Mouse (Mus musculus): ENCODE results near the gene Pla2g2f. TPM values are rescaled to one million over a fixed set of nuclear protein-coding genes. Genes with fewer than 3 reads are reported as not detected.

Pla2g2f gene
- polyA plus RNA-seq, 1 experiment from 2014 or later = 6.5 TPM

DNA sequence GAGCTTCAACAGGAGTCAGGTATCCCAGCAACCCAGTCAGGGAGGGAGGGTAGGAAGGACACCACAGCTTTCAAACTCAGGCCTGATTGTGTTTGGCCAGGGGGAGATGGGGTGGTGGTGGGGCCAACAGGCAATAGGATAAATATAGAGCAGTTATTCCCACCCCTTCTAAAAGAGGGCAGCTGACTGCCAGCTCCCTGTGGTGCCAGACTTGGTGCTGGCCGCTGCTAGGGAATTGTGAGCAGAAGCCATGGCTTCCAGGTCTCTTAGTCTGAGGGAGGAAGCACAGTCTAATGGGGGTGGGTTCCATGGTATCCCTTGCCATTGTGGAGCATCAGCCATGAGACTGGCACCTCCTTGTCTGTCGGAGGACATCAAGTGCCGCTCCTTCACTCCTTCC lies 3.8 kb downstream of the Pla2g2f start:
- DNase-seq (ENCODE audit: low spot score) (no peak), ATAC-seq (ENCODE audit: low read depth) (no peak)
- H3K4me2 ChIP-seq (ENCODE audit: low read depth, low read length) = no peak overlapping the region
- H3K9me3 ChIP-seq (ENCODE audit: control insufficient read depth, low read length) = no peaks in the 10 kb centered on the region
- no peaks in the 10 kb centered on the region for H3K36me3 ChIP-seq (ENCODE audit: control insufficient read depth, insufficient read depth, low read length)
- no peak overlapping the region for H3K4me3 ChIP-seq (ENCODE audit: low read depth, low read length)
- H3K27me3 ChIP-seq (replicated peaks; ENCODE audit: control insufficient read depth, insufficient read depth, low read length) = no peaks in the 10 kb centered on the region
- no peak overlapping the region for H3K9ac ChIP-seq (ENCODE audit: low read depth, low read length)
- WGBS = 65% methylated on average over 3 of the region's 3 CpGs
- H3K4me1 ChIP-seq (ENCODE audit: control insufficient read depth, insufficient read depth, low read length) = no peaks in the 10 kb centered on the region
- H3K27ac ChIP-seq (replicated peaks; ENCODE audit: low read depth, low read length) = no peak overlapping the region

DNA sequence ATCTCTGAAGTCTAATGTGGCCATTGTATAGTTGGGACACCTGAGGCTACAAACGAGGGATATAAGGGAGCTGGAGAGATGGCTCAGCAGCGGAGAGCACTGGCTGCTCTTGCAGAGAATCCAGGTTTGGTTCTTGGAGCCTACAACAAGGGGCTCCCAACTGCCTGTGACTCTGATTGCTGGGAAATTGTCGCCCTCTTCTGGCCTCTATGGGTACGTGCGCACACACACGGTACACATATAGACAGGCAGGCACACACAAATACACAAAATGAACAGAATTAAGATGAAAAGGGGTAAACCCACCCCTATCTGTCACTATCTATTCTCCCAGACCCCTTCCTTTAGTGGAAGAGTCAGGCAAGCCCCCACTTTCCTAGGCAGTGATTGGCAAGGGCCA lies 4.8 kb downstream of the Pla2g2f start:
- Histone ChIP-seq H3K4me3 (ENCODE audit: low read depth, low read length) (no peak overlapping the region), H3K27ac (replicated peaks; ENCODE audit: low read depth, low read length) (no peak overlapping the region), H3K4me2 (ENCODE audit: low read depth, low read length) (no peak overlapping the region), H3K36me3 (ENCODE audit: control insufficient read depth, insufficient read depth, low read length) (no peaks in the 10 kb centered on the region), H3K4me1 (ENCODE audit: control insufficient read depth, insufficient read depth, low read length) (no peaks in the 10 kb centered on the region), H3K9ac (ENCODE audit: low read depth, low read length) (no peak overlapping the region), H3K9me3 (ENCODE audit: control insufficient read depth, low read length) (no peaks in the 10 kb centered on the region), H3K27me3 (replicated peaks; ENCODE audit: control insufficient read depth, insufficient read depth, low read length) (no peaks in the 10 kb centered on the region)
- ATAC-seq (ENCODE audit: low read depth) = no peak
- no peak for DNase-seq (ENCODE audit: low spot score)
- WGBS = 94% methylated on average over 6 of the region's 6 CpGs

DNA sequence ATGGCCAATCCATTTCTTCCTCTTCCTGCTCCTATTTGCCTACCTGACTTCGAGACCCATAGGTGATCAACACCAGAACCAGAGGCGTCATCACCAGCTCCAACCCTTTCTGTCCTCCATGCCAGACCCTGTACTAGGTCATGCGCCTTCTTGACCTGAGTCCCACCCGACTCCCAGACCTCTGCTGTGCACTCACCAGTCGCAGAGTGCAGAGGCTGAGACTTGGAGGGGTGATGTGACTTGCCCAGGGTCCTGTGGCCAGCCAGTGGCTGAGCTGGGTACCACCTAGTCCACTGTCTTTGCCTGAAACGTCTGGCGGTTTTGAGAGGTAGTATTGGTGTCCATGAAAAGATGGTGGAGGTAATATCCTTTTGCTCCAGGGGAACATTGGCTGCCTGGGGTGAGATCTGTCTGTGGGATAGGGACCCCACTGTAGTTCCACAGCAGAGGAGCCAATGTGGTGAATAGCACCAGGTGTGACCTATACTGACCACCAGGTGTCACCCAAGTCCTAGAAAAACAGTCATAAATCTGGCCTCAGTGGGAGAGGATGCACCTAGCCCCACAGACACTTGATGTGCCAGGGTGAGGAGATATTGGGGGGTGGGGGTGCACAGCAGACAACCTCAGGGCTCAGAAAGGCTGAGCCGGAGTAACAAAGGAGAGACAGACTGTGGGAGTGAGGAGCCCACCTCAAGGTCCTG lies 8.9 kb downstream of the Pla2g2f start:
- peak; percentile 56; the same call in 1 of the 2 replicates for ATAC-seq (ENCODE audit: low read depth)
- WGBS = 47% methylated on average over 8 of the region's 8 CpGs
- no peaks in the 10 kb centered on the region for H3K27me3 ChIP-seq (replicated peaks; ENCODE audit: control insufficient read depth, insufficient read depth, low read length)

GRCm38 (mm10) chr4:138747851-138748250 lies 9.6 kb downstream of the Pla2g2f start:
- H3K4me2 ChIP-seq (ENCODE audit: low read depth, low read length) = no peak overlapping the region
- no peak overlapping the region for H3K9ac ChIP-seq (ENCODE audit: low read depth, low read length)
- 63% methylated on average over 6 of the region's 10 CpGs for WGBS
- no peaks in the 10 kb centered on the region for H3K36me3 ChIP-seq (ENCODE audit: control insufficient read depth, insufficient read depth, low read length)
- H3K27me3 ChIP-seq (replicated peaks; ENCODE audit: control insufficient read depth, insufficient read depth, low read length) = no peaks in the 10 kb centered on the region
- no peak overlapping the region for H3K4me3 ChIP-seq (ENCODE audit: low read depth, low read length)
- no peak overlapping the region for H3K27ac ChIP-seq (replicated peaks; ENCODE audit: low read depth, low read length)
- DNase-seq (ENCODE audit: low spot score) (peak; percentile 22), ATAC-seq (ENCODE audit: low read depth) (peak; percentile 50; the same call in 1 of the 2 replicates)
- no peaks in the 10 kb centered on the region for H3K9me3 ChIP-seq (ENCODE audit: control insufficient read depth, low read length)
- no peaks in the 10 kb centered on the region for H3K4me1 ChIP-seq (ENCODE audit: control insufficient read depth, insufficient read depth, low read length)

More for the DNA sequence above, 8.9 kb downstream of the Pla2g2f start:
- H3K27ac ChIP-seq (replicated peaks; ENCODE audit: low read depth, low read length) = no peak overlapping the region
- no peaks in the 10 kb centered on the region for H3K4me1 ChIP-seq (ENCODE audit: control insufficient read depth, insufficient read depth, low read length)
- H3K9me3 ChIP-seq (ENCODE audit: control insufficient read depth, low read length) = no peaks in the 10 kb centered on the region
- peak; percentile 67 for DNase-seq (ENCODE audit: low spot score)
- no peak overlapping the region for H3K4me2 ChIP-seq (ENCODE audit: low read depth, low read length)
- H3K4me3 ChIP-seq (ENCODE audit: low read depth, low read length) = no peak overlapping the region
- H3K36me3 ChIP-seq (ENCODE audit: control insufficient read depth, insufficient read depth, low read length) = no peaks in the 10 kb centered on the region
- no peak overlapping the region for H3K9ac ChIP-seq (ENCODE audit: low read depth, low read length)

GRCm38 (mm10) chr4:138746866-138747265 lies 10.6 kb downstream of the Pla2g2f start:
- 92% methylated on average over 9 of the region's 9 CpGs for WGBS
- Histone ChIP-seq H3K36me3 (ENCODE audit: control insufficient read depth, insufficient read depth, low read length) (no peaks in the 10 kb centered on the region), H3K4me2 (ENCODE audit: low read depth, low read length) (no peak overlapping the region), H3K9me3 (ENCODE audit: control insufficient read depth, low read length) (no peaks in the 10 kb centered on the region), H3K4me3 (ENCODE audit: low read depth, low read length) (no peak overlapping the region), H3K4me1 (ENCODE audit: control insufficient read depth, insufficient read depth, low read length) (no peaks in the 10 kb centered on the region), H3K27me3 (replicated peaks; ENCODE audit: control insufficient read depth, insufficient read depth, low read length) (no peaks in the 10 kb centered on the region), H3K27ac (replicated peaks; ENCODE audit: low read depth, low read length) (no peak overlapping the region), H3K9ac (ENCODE audit: low read depth, low read length) (no peak overlapping the region)
- DNase-seq (ENCODE audit: low spot score) = no peak
- no peak for ATAC-seq (ENCODE audit: low read depth)

DNA sequence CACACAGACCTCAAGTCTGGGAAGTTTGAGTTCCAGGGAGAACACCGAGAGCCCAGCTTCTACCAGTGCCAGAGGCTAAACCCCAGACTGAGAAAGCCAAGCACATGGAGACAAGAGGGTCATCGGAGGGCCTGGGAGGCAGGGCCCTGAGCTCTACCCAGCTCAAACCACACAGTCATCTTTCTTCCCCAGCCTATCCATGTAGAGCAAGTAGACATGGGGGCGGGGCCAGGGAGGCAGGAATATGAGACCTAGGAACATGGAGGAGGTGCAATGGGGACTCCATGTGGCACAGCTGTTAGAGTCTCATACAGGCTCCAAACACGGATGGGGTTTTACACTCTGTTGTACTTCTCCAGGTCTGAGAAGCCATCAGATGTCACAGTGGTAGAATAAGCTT lies 11.5 kb downstream of the Pla2g2f start:
- Histone ChIP-seq H3K36me3 (ENCODE audit: control insufficient read depth, insufficient read depth, low read length) (no peaks in the 10 kb centered on the region), H3K9ac (ENCODE audit: low read depth, low read length) (no peak overlapping the region), H3K27ac (replicated peaks; ENCODE audit: low read depth, low read length) (no peak overlapping the region), H3K9me3 (ENCODE audit: control insufficient read depth, low read length) (no peaks in the 10 kb centered on the region), H3K4me3 (ENCODE audit: low read depth, low read length) (no peak overlapping the region), H3K27me3 (replicated peaks; ENCODE audit: control insufficient read depth, insufficient read depth, low read length) (no peaks in the 10 kb centered on the region), H3K4me2 (ENCODE audit: low read depth, low read length) (no peak overlapping the region), H3K4me1 (ENCODE audit: control insufficient read depth, insufficient read depth, low read length) (no peaks in the 10 kb centered on the region)
- DNase-seq (ENCODE audit: low spot score) (peak; percentile 60), ATAC-seq (ENCODE audit: low read depth) (peak; percentile 59; the same call in 1 of the 2 replicates)
- WGBS = 52% methylated on average over 4 of the region's 4 CpGs

DNA sequence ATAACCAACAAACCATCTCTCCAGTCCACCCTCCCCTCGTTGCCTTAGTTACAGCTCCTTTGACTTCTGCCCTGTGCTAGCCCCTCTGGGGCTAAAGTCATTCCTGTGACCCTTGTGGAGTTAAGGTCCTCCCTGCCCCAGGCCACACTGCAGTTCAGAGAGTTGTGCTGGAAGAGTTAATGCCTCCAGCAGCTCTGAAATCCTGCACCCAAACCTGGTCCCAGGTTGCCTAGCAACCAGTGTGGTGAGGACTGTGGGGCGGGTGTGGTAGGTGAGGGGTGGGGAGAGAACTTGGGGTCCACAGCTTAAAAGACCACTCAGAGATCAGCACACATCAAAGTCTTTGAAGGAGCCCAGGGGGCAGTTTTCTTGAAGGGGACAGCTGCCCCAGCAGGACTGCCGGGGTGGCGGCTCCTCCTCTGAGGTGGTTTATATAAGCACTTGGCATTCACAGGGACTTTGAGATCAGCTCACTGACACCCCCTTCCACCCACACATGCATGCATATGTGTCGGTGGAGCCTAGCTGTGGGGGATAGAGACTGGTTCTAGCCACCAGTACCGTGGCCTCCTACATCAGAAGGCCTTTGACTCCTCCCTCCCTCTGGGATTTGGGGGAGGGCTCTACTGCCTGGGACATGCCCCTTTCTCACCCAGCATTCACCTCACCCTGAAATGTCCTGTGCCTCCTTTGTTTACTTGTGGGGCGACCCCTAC lies 18.1 kb downstream of the Pla2g2f start:
- 15% methylated on average over 7 of the region's 7 CpGs for WGBS
- H3K27ac ChIP-seq (replicated peaks; ENCODE audit: low read depth, low read length) = no peak overlapping the region

GRCm38 (mm10) chr4:138737031-138737430 lies 20.4 kb downstream of the Pla2g2f start, which contains the start of gene Ubxn10:
TSS of gene Ubxn10 (minus strand) at chr4:138737167.
- H3K9ac ChIP-seq (ENCODE audit: low read depth, low read length) = no peak within 1 kb of the TSS
- peaks cover 6% of the 10 kb centered on the region; the same call in 1 of the 2 replicates for H3K4me1 ChIP-seq (ENCODE audit: control insufficient read depth, insufficient read depth, low read length)
- no peaks in the 10 kb centered on the region for H3K36me3 ChIP-seq (ENCODE audit: control insufficient read depth, insufficient read depth, low read length)
- no peak for DNase-seq (ENCODE audit: low spot score)
- 60% methylated on average over 7 of the region's 7 CpGs for WGBS
- H3K9me3 ChIP-seq (ENCODE audit: control insufficient read depth, low read length) = no peaks in the 10 kb centered on the region
- H3K27me3 ChIP-seq (replicated peaks; ENCODE audit: control insufficient read depth, insufficient read depth, low read length) = no peaks in the 10 kb centered on the region
- no peak within 1 kb of the TSS for H3K4me2 ChIP-seq (ENCODE audit: low read depth, low read length)
- no peak within 1 kb of the TSS for H3K27ac ChIP-seq (replicated peaks; ENCODE audit: low read depth, low read length)
- no peak within 1 kb of the TSS for H3K4me3 ChIP-seq (ENCODE audit: low read depth, low read length)
- peak; percentile 32; the same call in 1 of the 2 replicates for ATAC-seq (ENCODE audit: low read depth)

More for the DNA sequence above, 18.1 kb downstream of the Pla2g2f start:
- Histone ChIP-seq H3K9ac (ENCODE audit: low read depth, low read length) (no peak overlapping the region), H3K4me3 (ENCODE audit: low read depth, low read length) (no peak overlapping the region), H3K4me1 (ENCODE audit: control insufficient read depth, insufficient read depth, low read length) (peaks cover 6% of the 10 kb centered on the region; the same call in 1 of the 2 replicates), H3K4me2 (ENCODE audit: low read depth, low read length) (no peak overlapping the region), H3K27me3 (replicated peaks; ENCODE audit: control insufficient read depth, insufficient read depth, low read length) (no peaks in the 10 kb centered on the region), H3K36me3 (ENCODE audit: control insufficient read depth, insufficient read depth, low read length) (no peaks in the 10 kb centered on the region), H3K9me3 (ENCODE audit: control insufficient read depth, low read length) (no peaks in the 10 kb centered on the region)
- DNase-seq (ENCODE audit: low spot score) (peak; percentile 32), ATAC-seq (ENCODE audit: low read depth) (peak; percentile 67)

Data from embryonic facial prominence, embryonic 14.5 days (tissue).